Mouse (Mus musculus) embryonic fibroblast, embryonic 13.5 days (primary cell): ENCODE data around the gene Cpm.

Experiments
- CTCF ChIP-seq: IDR thresholded peaks from 2 replicates; pipeline ENCODE4 v1.5.1; 2011; ENCODE audit warnings: mild to moderate bottlenecking, control low read depth, low read length, moderate library complexity, borderline replicate concordance; ENCODE audit not compliant: insufficient read depth
- POLR2A ChIP-seq: IDR thresholded peaks from 2 replicates; pipeline ENCODE4 v1.6.1; 2011; ENCODE audit warnings: low read depth, mild to moderate bottlenecking, control low read depth, low read length, moderate library complexity

GRCm38 (mm10) chr10:117717583-117717982 lies 88.3 kb downstream of the Cpm start:
- TF ChIP-seq CTCF (no peak), POLR2A (no peak; the same call in 1 of the 2 replicates)
